Mouse (Mus musculus): ENCODE results near the gene 2900026A02Rik.

2900026A02Rik gene

DNA sequence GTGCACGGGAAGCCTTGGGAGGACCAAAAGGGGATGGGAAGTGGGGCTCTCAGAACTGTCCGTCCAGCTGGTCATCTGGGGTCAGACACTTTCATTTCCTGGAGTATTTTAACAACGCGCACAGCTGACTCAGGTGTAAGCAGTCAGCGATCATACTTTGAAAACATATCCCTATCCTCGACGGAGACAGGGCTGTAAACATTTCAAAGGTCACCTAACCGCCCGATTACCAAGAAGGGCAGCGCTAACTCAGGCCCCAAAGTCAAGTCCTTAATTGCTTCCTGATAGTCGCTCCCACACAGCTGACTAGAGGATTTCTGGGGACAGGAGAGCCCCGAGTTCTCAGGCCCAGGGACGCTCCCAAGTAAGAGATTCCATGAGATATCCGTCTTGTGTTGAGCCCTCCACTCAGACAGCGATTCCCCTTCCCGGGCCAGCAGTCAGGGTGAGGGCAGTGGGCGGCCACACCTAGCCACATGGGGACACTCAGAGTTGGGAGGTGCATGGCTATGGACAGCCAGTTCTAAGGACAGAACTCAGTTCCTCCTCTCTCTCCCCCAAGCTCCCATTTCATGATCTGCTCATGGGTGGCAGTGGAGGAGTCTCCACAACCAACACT, 2.3 kb downstream of the 2900026A02Rik start:
- TF ChIP-seq GATA4 (IDR thresholded peaks at IDR 0.05; ENCODE audit: insufficient replicate concordance, low read length): no peak

DNA sequence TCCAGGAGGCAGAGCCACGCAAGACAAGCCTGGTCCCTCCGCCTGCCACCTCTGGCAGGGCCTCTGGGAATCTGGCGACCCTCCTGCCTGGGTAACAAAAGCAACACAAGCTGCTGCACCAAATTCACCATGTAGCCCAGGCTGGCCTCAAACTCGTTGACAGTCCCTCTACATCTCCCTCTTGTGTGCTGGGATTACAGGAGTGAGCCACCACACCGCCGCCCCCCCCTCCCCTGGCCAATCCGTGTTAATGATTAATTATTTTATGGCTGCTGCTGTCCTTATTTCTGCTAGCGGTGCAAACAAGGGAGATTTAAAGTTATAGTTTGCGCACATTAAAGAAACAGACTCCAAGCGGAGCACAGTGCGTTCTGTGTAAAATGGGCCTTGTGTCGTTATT, 4.0 kb downstream of the 2900026A02Rik start:
- TF ChIP-seq GATA4 (IDR thresholded peaks at IDR 0.05; ENCODE audit: insufficient replicate concordance, low read length): no peak

DNA sequence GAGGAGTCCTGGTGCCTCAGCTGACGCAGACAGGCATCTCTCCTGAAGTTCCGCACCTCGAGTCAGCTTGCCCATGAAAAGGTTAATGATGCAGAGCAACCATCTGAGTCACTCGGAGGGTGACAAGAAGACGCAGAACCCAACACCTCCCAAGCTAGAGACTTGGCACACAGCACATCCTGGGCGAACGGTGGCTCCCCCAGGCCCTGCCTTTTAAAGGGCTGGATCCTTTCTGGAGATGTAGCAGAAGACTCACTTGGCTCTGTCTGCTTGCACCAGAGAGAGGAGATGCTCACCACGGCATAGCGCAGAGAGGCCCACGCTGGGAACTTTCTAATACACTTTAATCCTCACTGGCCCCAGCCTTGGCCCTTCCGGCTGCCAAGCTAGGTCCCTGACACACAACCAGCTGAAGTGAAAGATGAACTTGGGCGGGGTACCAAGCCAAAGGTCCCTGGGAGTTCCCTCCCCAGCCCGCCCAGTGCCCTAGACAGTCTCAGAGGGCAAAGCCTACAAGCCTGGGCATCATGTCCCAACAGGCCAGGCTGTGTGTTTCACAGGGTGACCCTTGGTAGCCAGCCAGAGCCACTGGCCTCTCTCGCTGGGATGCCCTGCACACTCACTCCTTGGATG, 4.6 kb downstream of the 2900026A02Rik start:
- TF ChIP-seq GATA4 (IDR thresholded peaks at IDR 0.05; ENCODE audit: insufficient replicate concordance, low read length): no peak

- no peak for TF ChIP-seq GATA4 (IDR thresholded peaks at IDR 0.05; ENCODE audit: insufficient replicate concordance, low read length)
Measured at GRCm38 (mm10) chr5:113215610-113216011, 5.4 kb downstream of the 2900026A02Rik start.

DNA sequence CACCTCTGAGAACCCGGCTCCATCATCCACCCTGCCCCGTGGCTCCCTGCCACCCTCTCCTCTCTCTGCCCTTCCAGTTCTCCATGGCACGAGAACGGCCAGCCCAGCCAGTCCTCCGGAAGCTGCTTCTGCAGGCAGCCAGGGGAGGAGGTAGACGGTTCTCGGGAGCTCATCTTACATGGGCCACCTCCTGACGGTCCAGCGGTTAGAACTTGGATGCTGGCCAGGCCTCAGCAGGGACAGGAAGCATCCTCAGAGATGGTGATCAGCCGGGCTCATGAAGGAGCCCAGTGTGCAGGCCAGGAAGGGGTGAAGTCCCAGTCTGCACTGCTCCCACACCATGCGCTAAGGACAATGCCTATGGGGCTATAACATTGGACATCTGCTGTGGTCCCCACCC, 6.6 kb downstream of the 2900026A02Rik start:
- TF ChIP-seq GATA4 (IDR thresholded peaks at IDR 0.05; ENCODE audit: insufficient replicate concordance, low read length): no peak

GRCm38 (mm10) chr5:113214041-113214440, 7.0 kb downstream of the 2900026A02Rik start:
- TF ChIP-seq GATA4 (IDR thresholded peaks at IDR 0.05; ENCODE audit: insufficient replicate concordance, low read length): no peak

DNA sequence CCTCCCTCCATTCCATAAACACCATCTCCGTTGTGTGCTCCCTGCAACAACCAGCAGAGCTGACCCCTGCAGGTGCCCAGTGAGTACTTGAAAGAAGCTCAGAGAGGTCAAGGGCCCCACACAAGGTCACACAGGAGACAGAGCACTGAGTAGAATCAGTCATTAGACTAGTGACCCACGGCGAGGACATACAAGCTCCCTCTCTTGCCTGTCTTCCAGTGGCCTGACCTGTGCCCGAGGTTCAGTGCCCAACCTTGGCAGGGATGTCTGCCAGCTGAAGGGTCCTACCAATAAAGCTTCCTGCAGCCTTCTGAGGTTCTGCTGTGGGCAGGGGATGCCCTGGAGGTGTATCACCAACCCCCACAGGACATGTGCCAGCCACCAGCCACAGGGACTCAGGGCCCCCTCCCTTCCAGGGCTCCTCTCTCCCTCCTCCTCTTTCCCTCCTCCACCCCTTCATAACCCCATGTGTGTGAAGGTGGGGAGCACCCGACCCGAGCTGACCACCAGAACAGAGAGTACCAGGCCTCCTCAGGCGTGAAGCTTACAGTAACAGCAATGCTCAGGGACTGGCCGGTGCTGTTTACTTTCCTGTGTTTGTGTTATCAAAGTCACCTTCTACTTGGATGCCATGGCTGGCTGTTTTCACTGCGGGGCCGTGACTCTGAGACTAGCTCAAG, 8.7 kb downstream of the 2900026A02Rik start:
- no peak for TF ChIP-seq GATA4 (IDR thresholded peaks at IDR 0.05; ENCODE audit: insufficient replicate concordance, low read length)

DNA sequence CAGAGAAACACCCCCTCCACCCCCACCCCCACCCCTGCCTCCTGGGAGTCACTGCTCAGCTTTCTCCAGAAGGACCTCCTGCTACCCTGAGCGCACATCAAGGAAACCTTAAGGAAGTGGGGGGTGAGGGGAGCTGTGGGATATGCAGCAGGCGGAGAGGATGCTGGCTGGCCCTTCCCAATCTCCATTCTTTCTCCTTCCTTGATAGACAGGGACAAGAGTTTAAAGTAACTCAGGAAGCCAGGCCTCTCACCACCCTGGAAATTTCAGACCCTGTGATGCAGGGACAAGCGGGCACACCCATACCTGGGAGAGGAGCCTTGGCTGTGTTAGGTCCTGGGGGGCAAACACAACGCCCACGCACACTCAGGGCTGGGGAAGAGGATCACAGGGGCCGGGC, 10.7 kb downstream of the 2900026A02Rik start:
- TF ChIP-seq GATA4 (IDR thresholded peaks at IDR 0.05; ENCODE audit: insufficient replicate concordance, low read length): peak; percentile 29; the same call in 1 of the 2 replicates

DNA sequence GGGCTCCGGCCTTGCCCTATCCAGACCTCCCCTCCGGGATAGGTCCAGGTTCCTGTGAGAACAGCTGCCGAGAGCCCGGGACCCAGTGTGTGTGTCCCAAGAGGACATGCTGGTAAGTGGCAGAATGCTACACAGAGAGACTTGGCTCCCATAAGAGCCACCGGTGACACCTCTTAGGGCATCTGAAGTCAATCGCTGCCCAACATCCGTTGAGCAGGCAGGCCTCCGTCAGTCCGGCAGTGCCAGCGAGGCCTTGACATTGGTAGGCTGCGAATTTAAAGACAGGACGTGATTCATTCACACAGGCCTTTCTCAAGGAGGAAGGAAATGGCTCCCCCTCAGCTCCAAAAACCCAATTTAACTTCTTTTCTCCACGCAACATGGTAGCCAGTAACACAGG, 11.1 kb downstream of the 2900026A02Rik start:
- TF ChIP-seq GATA4 (IDR thresholded peaks at IDR 0.05; ENCODE audit: insufficient replicate concordance, low read length): no peak

GRCm38 (mm10) chr5:113209401-113209750, 11.7 kb downstream of the 2900026A02Rik start:
- no peak for TF ChIP-seq GATA4 (IDR thresholded peaks at IDR 0.05; ENCODE audit: insufficient replicate concordance, low read length)

- TF ChIP-seq GATA4 (IDR thresholded peaks at IDR 0.05; ENCODE audit: insufficient replicate concordance, low read length): no peak
Measured at GRCm38 (mm10) chr5:113208622-113209400, 12.2 kb downstream of the 2900026A02Rik start.

DNA sequence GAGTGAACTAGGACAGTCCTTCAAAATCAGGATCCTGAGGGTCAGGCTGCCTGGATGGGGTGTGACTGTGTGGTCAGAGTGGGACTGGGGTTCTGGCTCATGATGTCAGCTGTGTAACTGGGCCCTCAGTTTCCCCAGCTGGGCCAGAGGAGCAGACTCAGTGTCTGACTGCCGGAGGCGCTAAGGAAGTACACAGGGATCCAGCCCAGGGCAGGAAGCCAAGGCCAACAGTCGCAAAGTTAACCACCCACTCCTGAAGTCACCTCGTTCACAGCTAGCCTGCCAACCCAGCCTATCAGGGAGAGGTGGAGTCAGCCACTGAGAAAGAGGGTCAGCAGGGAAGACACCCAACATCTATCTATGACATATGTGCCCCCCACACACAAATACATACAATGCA, 13.0 kb downstream of the 2900026A02Rik start:
- no peak for TF ChIP-seq GATA4 (IDR thresholded peaks at IDR 0.05; ENCODE audit: insufficient replicate concordance, low read length)

DNA sequence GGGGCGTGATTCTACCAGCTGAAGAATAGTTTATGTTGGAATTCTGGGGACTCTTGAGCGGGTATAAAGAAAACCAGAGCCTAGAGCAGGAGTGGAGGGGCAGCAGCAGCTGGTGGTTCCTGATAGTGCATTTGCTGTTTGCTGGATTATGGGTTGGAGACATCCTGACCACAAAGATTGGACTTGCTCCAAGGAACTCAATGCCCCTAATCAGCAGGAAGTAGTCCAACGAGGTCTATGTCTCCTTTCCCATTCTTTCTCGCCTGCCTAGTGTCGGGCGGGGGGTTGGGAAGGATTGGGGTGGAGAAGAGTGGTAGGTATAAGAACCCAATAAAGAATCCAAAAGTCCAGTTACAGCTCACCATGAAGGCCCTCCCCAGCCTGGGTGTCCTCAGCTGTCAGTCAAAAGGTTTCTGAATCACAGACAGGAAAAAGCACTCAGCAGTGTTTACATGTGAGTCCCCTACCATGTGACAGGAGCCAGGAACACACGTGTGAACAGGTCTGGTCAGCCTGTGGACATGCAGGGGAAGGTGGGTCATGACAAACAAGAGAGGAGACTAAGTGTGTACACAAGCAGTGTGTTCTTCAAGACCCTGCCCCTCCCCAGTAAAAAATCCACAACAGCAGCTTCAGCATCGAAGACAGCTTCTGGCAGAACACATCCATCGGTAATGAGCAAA, 14.2 kb downstream of the 2900026A02Rik start:
- TF ChIP-seq GATA4 (IDR thresholded peaks at IDR 0.05; ENCODE audit: insufficient replicate concordance, low read length): peak; percentile 63; the same call in 1 of the 2 replicates

DNA sequence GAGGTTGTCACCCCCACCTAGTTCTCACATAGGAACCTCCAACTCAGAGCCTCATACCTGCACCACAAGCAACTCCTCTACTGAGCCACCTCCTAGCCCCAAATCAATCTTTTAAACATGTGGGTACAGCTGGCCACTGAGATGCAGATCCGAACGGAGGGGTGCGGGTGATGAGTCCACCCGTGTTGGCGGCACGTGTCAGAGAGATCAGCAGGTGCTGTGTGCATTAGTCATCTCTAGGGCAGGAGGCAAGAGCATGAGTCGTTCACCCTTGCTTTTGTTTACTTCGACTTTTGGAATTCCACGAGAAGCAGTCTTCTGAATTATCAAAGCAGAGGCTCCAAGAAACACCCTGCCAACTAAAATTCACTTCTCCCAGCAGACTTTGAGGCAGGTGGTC, 16.8 kb downstream of the 2900026A02Rik start:
- TF ChIP-seq GATA4 (IDR thresholded peaks at IDR 0.05; ENCODE audit: insufficient replicate concordance, low read length): no peak

DNA sequence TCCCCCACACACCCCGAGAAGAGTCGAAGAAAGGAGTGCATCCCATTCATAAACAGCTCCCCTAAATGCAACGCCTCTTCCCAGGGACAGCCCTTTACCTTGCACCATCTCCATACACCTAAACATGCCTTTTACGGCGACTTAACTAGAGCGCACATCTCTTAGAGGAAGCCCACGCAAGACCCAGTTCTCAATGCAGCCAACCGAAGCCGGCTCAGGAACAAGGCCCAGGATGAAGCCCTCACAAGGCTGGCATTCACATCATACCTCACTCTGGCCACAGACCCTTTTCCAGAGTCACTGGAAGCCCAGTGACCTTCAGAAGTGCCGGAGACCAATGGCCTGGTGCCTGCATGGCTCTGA, 21.3 kb downstream of the 2900026A02Rik start:
- no peak for TF ChIP-seq GATA4 (IDR thresholded peaks at IDR 0.05; ENCODE audit: insufficient replicate concordance, low read length)

Data from liver, adult (tissue).